ENCODE assay signal across 8 mouse cellular contexts in genomic region chr6:127561231-127562020, GRCm38 (mm10). TPM values are rescaled to one million over a fixed set of nuclear protein-coding genes. Genes with fewer than 3 reads are reported as not detected.
DNase-seq lines count a peak whose midpoint lies in the region; ATAC-seq lines count a peak whose summit lies in the region.

Gene Cracr2a, plus strand, starts transcription at chr6:127561338.

- no peaks in the 10 kb centered on the region for H3K27me3 ChIP-seq in lung, embryonic 16.5 days (ENCODE audit: control insufficient read depth, insufficient read depth, low read depth, low read length)

- under 1% methylated on average over 22 of the region's 22 CpGs for WGBS in lung, embryonic 16.5 days

- peak within 1 kb of the TSS; percentile 75 for H3K9ac ChIP-seq in lung, embryonic 16.5 days (ENCODE audit: low read length)

- peak; percentile 96 for ATAC-seq in frontal cortex, adult (ENCODE audit: low TSS enrichment)
- peak; percentile 73 to 79 for ATAC-seq in hematopoietic stem cell, adult 5-6 weeks (replicated peaks in 1 of 2; ENCODE audit: insufficient read depth in 1 of 2, low FRiP score in 2 of 2, low TSS enrichment in 1 of 2, low read depth in 1 of 2, poor library complexity in 2 of 2, severe bottlenecking in 2 of 2)
- ATAC-seq in lung, embryonic 16.5 days (ENCODE audit: low read depth) = peak; percentile 95

- H3K36me3 ChIP-seq in lung, embryonic 16.5 days (ENCODE audit: control insufficient read depth, insufficient read depth, low read length) = no peaks in the 10 kb centered on the region

- peak within 1 kb of the TSS; percentile 90 for H3K4me2 ChIP-seq in lung, embryonic 16.5 days (ENCODE audit: low read depth, low read length)

- no peaks in the 10 kb centered on the region for H3K9me3 ChIP-seq in lung, embryonic 16.5 days (ENCODE audit: control insufficient read depth, low read length)

- H3K4me3 ChIP-seq in lung, embryonic 16.5 days (ENCODE audit: low read length) = peak within 1 kb of the TSS; percentile 64

- peak within 1 kb of the TSS; percentile 93 for H3K27ac ChIP-seq in lung, embryonic 16.5 days (ENCODE audit: low read length)

- DNase-seq in NIH3T3 (ENCODE audit: low read depth) = peak; percentile 95
- peak; percentile 19 for DNase-seq in cerebellum, adult 9-11 months
- DNase-seq in layer of hippocampus, adult 9-11 months = peak; percentile 74
- DNase-seq in ovary, adult 18-20 months (ENCODE audit: low spot score) = peak; percentile 59
- peak; percentile 90 for DNase-seq in thymus, postnatal 0 days (ENCODE audit: low spot score)

- peaks cover 29% of the 10 kb centered on the region for H3K4me1 ChIP-seq in lung, embryonic 16.5 days (replicated peaks; ENCODE audit: control insufficient read depth, insufficient read depth, low read length)

RNA-seq across cellular contexts. Expression of gene Cracr2a, which starts in this region (rescaled TPM):
- 10.0 and 19.8 TPM in 2 replicates for total RNA-seq in hematopoietic stem cell, adult 5-6 weeks (2017)
- 4.3 and 4.7 TPM in 2 replicates for polyA plus RNA-seq in lung, embryonic 16.5 days (2015; fragmentation: Nextera tagmentation; extraction: Ambion mirVana)
- polyA plus RNA-seq in thymus, postnatal 0 days (2015; fragmentation: Nextera tagmentation; extraction: Ambion mirVana) = 2.0 and 2.7 TPM in 2 replicates

Comparison
In these comparisons a context has a peak if more than half of its experiments do, and no peak if none do; other contexts are left out.
1. Peak in every context shown above with its lines: DNase-seq, ATAC-seq, H3K4me3 ChIP-seq and H3K27ac ChIP-seq.
2. DNase-seq: peak in every context shown above with its lines; median percentile 95 in NIH3T3; 90 in thymus, postnatal 0 days; 74 in layer of hippocampus, adult 9-11 months; 59 in ovary, adult 18-20 months; 19 in cerebellum, adult 9-11 months.